Mouse (Mus musculus): Measurements from ENCODE around the gene Xpo4. TPM values are rescaled to one million over a fixed set of nuclear protein-coding genes. Genes with fewer than 3 reads are reported as not detected.
A peak's percentile ranks its signal among the peaks of the same experiment; 100 is the strongest.

The Xpo4 gene
- polyA plus RNA-seq, 1 experiment: 8.9 TPM

DNA sequence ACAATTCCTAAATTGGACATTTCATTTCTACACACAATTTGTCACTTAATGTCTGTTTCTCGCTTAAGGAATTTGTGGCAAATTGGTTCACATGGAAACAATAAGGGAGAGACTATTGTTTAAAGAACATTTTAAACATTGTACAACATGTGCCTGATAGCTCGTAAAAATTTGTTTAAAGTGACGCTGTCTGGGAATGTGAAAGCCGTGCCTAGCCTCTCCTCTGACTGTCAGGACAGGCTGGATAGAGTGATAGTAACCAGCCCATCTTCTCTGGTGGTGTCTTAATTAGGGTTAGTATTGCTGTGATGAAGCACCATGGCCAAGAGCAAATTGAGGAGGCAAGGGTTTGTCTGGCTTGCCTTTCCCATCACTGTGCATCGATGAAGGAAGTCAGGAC is 118.2 kb downstream of the Xpo4 start:
- Histone ChIP-seq H3K27ac (ENCODE audit: insufficient read depth, low read depth, low read length) (no peak overlapping the region), H3K4me3 (ENCODE audit: insufficient read depth, low read length) (no peak overlapping the region), H3K4me1 (ENCODE audit: control insufficient read depth, insufficient read depth, low read length) (no peaks in the 10 kb centered on the region)
- TF ChIP-seq CTCF (IDR thresholded peaks at IDR 0.05; ENCODE audit: low read depth, low read length): no peak
- no peak for TF ChIP-seq POLR2A (IDR thresholded peaks at IDR 0.05; ENCODE audit: borderline replicate concordance, low read depth, low read length)

DNA sequence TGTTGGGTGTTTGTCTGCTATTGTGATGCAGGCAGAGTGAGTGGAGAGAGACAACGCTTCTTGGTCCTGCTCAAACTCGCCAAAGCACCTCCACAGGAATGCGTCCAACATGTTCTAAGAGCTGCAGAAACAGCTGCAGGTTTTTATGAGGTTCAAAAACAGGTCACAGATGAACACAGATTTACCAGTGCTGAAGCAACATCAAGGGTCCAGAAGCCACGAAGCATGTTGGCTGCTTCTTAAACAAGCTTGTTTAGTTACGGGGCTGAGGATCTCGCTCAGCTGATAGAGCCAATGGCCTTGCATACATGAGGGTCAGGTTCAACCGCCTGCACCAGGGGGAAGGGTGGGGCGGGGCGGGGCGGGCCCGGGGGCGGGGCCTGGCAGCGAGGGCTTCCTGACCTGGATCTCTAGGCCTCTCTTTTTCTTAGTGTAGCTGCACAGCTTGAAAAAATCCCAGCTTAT is 118.6 kb downstream of the Xpo4 start:
- TF ChIP-seq POLR2A (IDR thresholded peaks at IDR 0.05; ENCODE audit: borderline replicate concordance, low read depth, low read length) (no peak), CTCF (IDR thresholded peaks at IDR 0.05; ENCODE audit: low read depth, low read length) (no peak)
- Histone ChIP-seq H3K4me3 (ENCODE audit: insufficient read depth, low read length) (no peak overlapping the region), H3K27ac (ENCODE audit: insufficient read depth, low read depth, low read length) (no peak overlapping the region), H3K4me1 (ENCODE audit: control insufficient read depth, insufficient read depth, low read length) (no peaks in the 10 kb centered on the region)

DNA sequence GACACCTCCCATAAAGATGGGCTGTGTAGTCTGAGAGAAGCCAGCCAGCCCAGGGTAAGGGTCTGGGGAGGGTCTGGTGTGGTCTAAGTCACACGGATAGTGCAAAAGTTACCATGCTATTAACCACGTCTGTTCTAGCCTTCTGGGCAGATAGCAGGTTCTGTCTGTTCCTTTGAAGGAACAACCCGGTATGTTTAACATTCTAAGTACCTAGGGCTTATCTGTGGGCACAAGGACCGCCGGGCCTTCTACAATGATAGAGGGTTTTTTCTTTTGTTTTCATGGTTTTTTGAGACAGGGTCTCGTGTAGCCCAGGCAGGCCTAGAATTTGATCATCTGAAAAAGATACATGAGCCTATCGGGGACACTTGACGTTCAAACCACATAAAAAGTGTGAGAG is 119.1 kb downstream of the Xpo4 start:
- no peak overlapping the region for H3K4me3 ChIP-seq (ENCODE audit: insufficient read depth, low read length)
- no peak for TF ChIP-seq CTCF (IDR thresholded peaks at IDR 0.05; ENCODE audit: low read depth, low read length)
- TF ChIP-seq POLR2A (IDR thresholded peaks at IDR 0.05; ENCODE audit: borderline replicate concordance, low read depth, low read length): no peak

DNA sequence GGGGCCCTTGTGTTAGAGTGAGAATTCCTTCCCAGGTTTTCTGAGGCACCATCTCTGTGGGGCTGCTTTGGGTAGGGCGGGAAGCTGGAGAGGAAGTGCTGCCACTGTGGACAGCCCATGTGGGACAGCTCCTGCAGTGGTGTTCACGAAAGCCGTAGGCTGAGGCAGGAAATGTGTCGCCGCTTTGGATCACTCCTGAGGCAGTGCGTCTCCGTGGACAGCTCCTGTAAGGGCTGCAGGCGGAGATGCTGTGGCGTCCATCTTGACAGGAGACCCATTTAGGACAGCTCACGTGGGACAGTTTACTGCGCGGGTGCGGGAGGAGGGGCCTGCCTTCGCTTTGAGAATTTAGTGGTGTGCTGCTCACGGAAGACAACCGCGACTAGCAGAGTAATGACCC is 119.7 kb downstream of the Xpo4 start:
- TF ChIP-seq POLR2A (IDR thresholded peaks at IDR 0.05; ENCODE audit: borderline replicate concordance, low read depth, low read length) (no peak), CTCF (IDR thresholded peaks at IDR 0.05; ENCODE audit: low read depth, low read length) (no peak)
- no peak overlapping the region for H3K27ac ChIP-seq (ENCODE audit: insufficient read depth, low read depth, low read length)
- H3K4me1 ChIP-seq (ENCODE audit: control insufficient read depth, insufficient read depth, low read length): no peaks in the 10 kb centered on the region
- no peak overlapping the region for H3K4me3 ChIP-seq (ENCODE audit: insufficient read depth, low read length)

More for the DNA sequence above, 119.1 kb downstream of the Xpo4 start:
- Histone ChIP-seq H3K4me1 (ENCODE audit: control insufficient read depth, insufficient read depth, low read length) (no peaks in the 10 kb centered on the region), H3K27ac (ENCODE audit: insufficient read depth, low read depth, low read length) (no peak overlapping the region)

DNA sequence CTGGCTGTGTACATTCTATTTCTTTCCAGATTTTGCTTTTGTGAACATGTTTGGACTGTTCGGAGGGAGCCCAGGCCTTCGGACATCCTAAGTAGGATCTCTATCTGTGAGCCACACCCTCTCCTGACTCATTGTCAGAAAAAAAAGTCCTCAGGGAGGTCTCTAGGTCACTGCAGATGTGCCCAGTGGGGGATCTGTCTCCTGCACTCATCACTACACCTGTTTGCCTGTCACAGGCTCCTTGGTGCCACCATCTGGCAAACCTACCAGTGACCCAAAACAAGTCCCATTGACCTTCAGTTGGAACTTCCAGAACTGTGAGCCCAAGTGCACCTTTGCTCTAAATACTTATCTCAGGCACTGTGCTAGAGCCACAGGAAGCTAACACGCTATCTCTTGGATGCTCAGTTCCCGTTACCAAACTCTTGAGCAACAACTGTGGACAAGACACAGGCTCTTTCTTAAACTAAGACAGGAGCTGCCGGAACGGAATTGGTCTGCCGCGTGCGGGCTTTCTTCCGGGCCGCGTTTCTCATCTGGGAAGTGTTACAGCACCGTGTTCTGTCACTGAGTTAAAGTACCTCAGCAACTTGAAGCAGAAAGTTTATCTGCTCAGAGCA is 121.7 kb downstream of the Xpo4 start:
- TF ChIP-seq CTCF (IDR thresholded peaks at IDR 0.05; ENCODE audit: low read depth, low read length): no peak
- TF ChIP-seq POLR2A (IDR thresholded peaks at IDR 0.05; ENCODE audit: borderline replicate concordance, low read depth, low read length): no peak
- no peak overlapping the region for H3K27ac ChIP-seq (ENCODE audit: insufficient read depth, low read depth, low read length)
- H3K4me1 ChIP-seq (ENCODE audit: control insufficient read depth, insufficient read depth, low read length): no peaks in the 10 kb centered on the region
- H3K4me3 ChIP-seq (ENCODE audit: insufficient read depth, low read length): no peak overlapping the region

DNA sequence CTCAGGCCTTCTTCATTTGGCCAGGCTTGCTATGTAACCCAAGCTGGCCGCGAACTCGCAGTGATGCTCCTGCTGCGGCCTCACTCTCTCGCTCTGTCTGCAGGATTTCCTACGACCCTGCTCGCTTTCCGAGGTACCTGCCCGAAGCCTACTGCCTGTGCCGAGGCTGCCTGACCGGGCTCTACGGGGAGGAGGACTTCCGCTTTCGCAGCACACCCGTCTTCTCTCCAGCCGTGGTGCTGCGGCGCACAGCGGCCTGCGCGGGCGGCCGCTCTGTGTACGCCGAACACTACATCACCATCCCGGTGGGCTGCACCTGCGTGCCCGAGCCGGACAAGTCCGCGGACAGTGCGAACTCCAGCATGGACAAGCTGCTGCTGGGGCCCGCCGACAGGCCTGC is 123.0 kb downstream of the Xpo4 start:
- Histone ChIP-seq H3K4me1 (ENCODE audit: control insufficient read depth, insufficient read depth, low read length) (peaks cover 7% of the 10 kb centered on the region), H3K27ac (ENCODE audit: insufficient read depth, low read depth, low read length) (no peak overlapping the region), H3K4me3 (ENCODE audit: insufficient read depth, low read length) (no peak overlapping the region)
- TF ChIP-seq POLR2A (IDR thresholded peaks at IDR 0.05; ENCODE audit: borderline replicate concordance, low read depth, low read length) (no peak), CTCF (IDR thresholded peaks at IDR 0.05; ENCODE audit: low read depth, low read length) (no peak)

DNA sequence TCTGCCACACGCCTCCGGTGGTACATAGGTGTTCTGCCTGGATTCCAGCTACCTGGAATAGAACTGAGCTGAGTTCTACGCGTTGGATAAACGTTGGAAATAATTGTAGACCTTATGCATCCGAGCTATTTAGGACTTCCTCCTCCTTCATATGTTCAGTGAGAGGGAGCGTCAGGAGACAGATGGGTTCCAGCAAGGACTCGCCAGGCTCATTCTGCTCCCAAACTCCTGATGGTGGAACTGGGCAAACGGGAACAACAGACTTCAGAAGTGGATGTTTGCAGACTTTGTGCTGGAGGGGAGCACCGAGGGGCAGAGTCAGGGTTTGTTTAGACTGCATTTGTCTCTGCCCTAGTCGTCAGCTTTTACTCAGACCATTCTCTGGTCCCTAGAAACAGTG is 124.5 kb downstream of the Xpo4 start:
- no peak overlapping the region for H3K27ac ChIP-seq (ENCODE audit: insufficient read depth, low read depth, low read length)
- H3K4me3 ChIP-seq (ENCODE audit: insufficient read depth, low read length): no peak overlapping the region
- H3K4me1 ChIP-seq (ENCODE audit: control insufficient read depth, insufficient read depth, low read length): peaks cover 10% of the 10 kb centered on the region
- TF ChIP-seq CTCF (IDR thresholded peaks at IDR 0.05; ENCODE audit: low read depth, low read length): no peak
- TF ChIP-seq POLR2A (IDR thresholded peaks at IDR 0.05; ENCODE audit: borderline replicate concordance, low read depth, low read length): no peak

DNA sequence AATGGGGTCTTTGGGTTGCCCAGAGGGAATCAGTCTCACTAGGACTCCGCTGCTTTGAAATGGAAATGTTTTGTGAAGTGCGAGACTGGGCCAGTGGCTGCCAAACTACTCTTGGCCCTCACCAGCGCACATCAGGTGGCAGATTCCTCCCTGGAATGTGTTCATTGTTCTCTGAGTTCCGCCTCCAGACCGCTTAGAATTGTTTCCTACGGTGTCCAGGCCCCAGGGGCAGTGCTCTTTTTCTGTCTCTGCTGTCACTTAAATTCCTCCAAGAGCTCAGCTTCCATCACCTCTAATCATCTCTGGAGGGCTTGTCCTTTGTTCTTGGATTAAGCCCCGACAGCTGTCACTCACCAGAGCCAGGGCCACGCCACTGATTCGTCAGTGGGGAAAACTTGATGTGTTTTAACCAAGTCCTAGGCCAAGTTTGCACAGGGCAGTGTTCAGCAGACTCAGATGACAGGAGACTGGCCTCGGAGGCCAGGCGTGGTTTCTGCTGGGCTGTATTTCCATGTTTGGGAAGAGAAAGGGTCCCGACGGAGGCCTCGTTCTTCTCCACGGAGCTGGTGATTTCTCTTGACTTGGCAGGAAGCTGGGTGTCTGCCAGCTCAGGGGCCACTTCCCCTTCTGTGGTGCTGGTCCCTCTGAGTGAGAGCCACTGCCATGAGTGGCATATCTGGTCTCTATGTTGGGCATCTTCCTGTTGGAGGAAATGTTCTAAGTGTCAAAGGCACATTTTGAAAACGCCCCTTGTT is 127.8 kb downstream of the Xpo4 start:
- H3K27ac ChIP-seq (ENCODE audit: insufficient read depth, low read depth, low read length): no peak overlapping the region
- peak overlapping the region; percentile 45 for H3K4me3 ChIP-seq (ENCODE audit: insufficient read depth, low read length)
- H3K4me1 ChIP-seq (ENCODE audit: control insufficient read depth, insufficient read depth, low read length): peaks cover 10% of the 10 kb centered on the region
- TF ChIP-seq POLR2A (IDR thresholded peaks at IDR 0.05; ENCODE audit: borderline replicate concordance, low read depth, low read length) (no peak), CTCF (IDR thresholded peaks at IDR 0.05; ENCODE audit: low read depth, low read length) (no peak)

DNA sequence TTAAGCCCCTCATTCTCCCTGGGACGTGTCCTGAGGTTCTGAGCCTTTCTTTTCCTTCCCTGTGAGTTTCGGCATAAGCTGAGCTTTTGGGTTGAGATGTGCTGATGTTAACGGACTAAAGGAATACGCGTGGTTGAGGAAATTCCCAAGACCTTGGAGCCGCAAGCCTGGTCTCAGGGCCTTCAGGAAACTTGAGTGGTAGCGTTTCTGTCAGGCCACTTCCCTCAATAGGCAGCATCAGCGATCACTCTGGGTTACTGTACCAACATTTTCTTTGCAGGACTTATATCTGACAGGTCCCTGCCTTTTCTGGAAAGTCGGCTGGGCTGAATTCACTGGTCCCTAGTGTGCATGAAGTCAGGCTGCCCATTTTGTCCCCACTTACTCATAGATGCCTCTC is 128.4 kb downstream of the Xpo4 start:
- no peak overlapping the region for H3K27ac ChIP-seq (ENCODE audit: insufficient read depth, low read depth, low read length)

DNA sequence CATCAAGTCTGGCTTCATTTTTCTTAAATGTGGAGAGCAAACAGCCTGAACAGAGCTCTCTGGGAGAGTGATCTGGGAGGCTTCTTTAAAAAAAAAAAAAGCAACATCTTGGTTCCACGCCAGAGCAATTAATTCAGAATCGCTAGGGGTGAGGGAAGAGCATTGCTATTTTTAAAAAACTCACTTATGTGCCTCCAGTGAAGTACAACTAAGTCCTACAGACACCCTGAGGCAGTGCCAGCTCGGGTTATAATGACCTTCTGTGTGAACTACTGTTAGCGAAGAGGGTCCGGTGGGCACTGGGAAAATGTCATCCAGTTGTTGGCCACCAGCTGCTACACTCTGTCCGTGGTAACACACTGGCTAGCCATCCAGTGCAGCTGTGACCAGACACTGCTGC is 129.6 kb downstream of the Xpo4 start:
- no peak overlapping the region for H3K27ac ChIP-seq (ENCODE audit: insufficient read depth, low read depth, low read length)
- TF ChIP-seq POLR2A (IDR thresholded peaks at IDR 0.05; ENCODE audit: borderline replicate concordance, low read depth, low read length): no peak
- TF ChIP-seq CTCF (IDR thresholded peaks at IDR 0.05; ENCODE audit: low read depth, low read length): no peak
- peaks cover 10% of the 10 kb centered on the region for H3K4me1 ChIP-seq (ENCODE audit: control insufficient read depth, insufficient read depth, low read length)
- H3K4me3 ChIP-seq (ENCODE audit: insufficient read depth, low read length): no peak overlapping the region

More for the DNA sequence above, 128.4 kb downstream of the Xpo4 start:
- TF ChIP-seq POLR2A (IDR thresholded peaks at IDR 0.05; ENCODE audit: borderline replicate concordance, low read depth, low read length) (no peak), CTCF (IDR thresholded peaks at IDR 0.05; ENCODE audit: low read depth, low read length) (no peak)
- H3K4me3 ChIP-seq (ENCODE audit: insufficient read depth, low read length): no peak overlapping the region
- peaks cover 10% of the 10 kb centered on the region for H3K4me1 ChIP-seq (ENCODE audit: control insufficient read depth, insufficient read depth, low read length)

All from bone marrow macrophage, adult 2 months (primary cell).